Mouse (Mus musculus): ENCODE data around the gene Pramel7. TPM values are rescaled to one million over a fixed set of nuclear protein-coding genes. Genes with fewer than 3 reads are reported as not detected.

Pramel7 gene
- not detected in 4 replicates for total RNA-seq (2023; ENCODE audit: inconsistent age)

GRCm38 (mm10) chr2:87496993-87497392 is at the start of gene Pramel7:
Gene Pramel7, minus strand, starts transcription at chr2:87497093.

GRCm38 (mm10) chr2:87545442-87545841 is 48.5 kb upstream of the Pramel7 start, which contains the start of gene Olfr1128:
Gene Olfr1128, minus strand, starts transcription at chr2:87545542.

GRCm38 (mm10) chr2:87531496-87531895 is 34.6 kb upstream of the Pramel7 start, which contains the start of gene Olfr153:
Gene Olfr153, plus strand, starts transcription at chr2:87531796.

GRCm38 (mm10) chr2:87506265-87506664 is 9.4 kb upstream of the Pramel7 start, which contains the start of gene Pramel6:
Gene Pramel6, plus strand, starts transcription at chr2:87506565.

GRCm38 (mm10) chr2:87453662-87454061 is 43.2 kb downstream of the Pramel7 start, which contains the start of gene Olfr1126:
Gene Olfr1126, plus strand, starts transcription at chr2:87453962.

Other genes starting within 250 kb of the Pramel7 start
- not detected in 4 replicates for gene Olfr1115, start 249.1 kb downstream of the Pramel7 start, total RNA-seq (2023; ENCODE audit: inconsistent age)
- gene Olfr1116, start 229.6 kb downstream of the Pramel7 start, total RNA-seq (2023; ENCODE audit: inconsistent age): not detected in 4 replicates
- gene Olfr1118, start 189.5 kb downstream of the Pramel7 start, total RNA-seq (2023; ENCODE audit: inconsistent age): not detected in 4 replicates
- not detected in 4 replicates for gene Olfr1120, start 142.3 kb downstream of the Pramel7 start, total RNA-seq (2023; ENCODE audit: inconsistent age)
- gene Olfr1121, start 127.2 kb downstream of the Pramel7 start, total RNA-seq (2023; ENCODE audit: inconsistent age): not detected in 4 replicates
- 0.10 TPM in 1 of 4 replicates, not detected in the others for gene Olfr1122, start 111.2 kb downstream of the Pramel7 start, total RNA-seq (2023; ENCODE audit: inconsistent age)
- gene Olfr1123, start 80.5 kb downstream of the Pramel7 start, total RNA-seq (2023; ENCODE audit: inconsistent age): not detected in 4 replicates
- not detected in 4 replicates for gene Olfr1124, start 66.8 kb downstream of the Pramel7 start, total RNA-seq (2023; ENCODE audit: inconsistent age)
- gene Olfr1126, start 43.1 kb downstream of the Pramel7 start, total RNA-seq (2023; ENCODE audit: inconsistent age): not detected in 4 replicates
- gene Pramel6, start 9.5 kb upstream of the Pramel7 start, total RNA-seq (2023; ENCODE audit: inconsistent age): not detected in 4 replicates
- not detected in 4 replicates for gene Olfr153, start 34.7 kb upstream of the Pramel7 start, total RNA-seq (2023; ENCODE audit: inconsistent age)
- gene Olfr1128, start 48.4 kb upstream of the Pramel7 start, total RNA-seq (2023; ENCODE audit: inconsistent age): not detected in 4 replicates
- gene Olfr1129, start 76.8 kb upstream of the Pramel7 start, total RNA-seq (2023; ENCODE audit: inconsistent age): not detected in 4 replicates
- not detected in 4 replicates for gene Olfr1130, start 109.1 kb upstream of the Pramel7 start, total RNA-seq (2023; ENCODE audit: inconsistent age)
- not detected in 4 replicates for gene Olfr1131, start 130.0 kb upstream of the Pramel7 start, total RNA-seq (2023; ENCODE audit: inconsistent age)
- not detected in 4 replicates for gene Olfr1132, start 140.4 kb upstream of the Pramel7 start, total RNA-seq (2023; ENCODE audit: inconsistent age)
- gene Olfr1133, start 150.3 kb upstream of the Pramel7 start, total RNA-seq (2023; ENCODE audit: inconsistent age): not detected in 4 replicates
- not detected in 4 replicates for gene Olfr1134, start 161.4 kb upstream of the Pramel7 start, total RNA-seq (2023; ENCODE audit: inconsistent age)
- not detected in 4 replicates for gene Olfr1135, start 176.6 kb upstream of the Pramel7 start, total RNA-seq (2023; ENCODE audit: inconsistent age)
- gene Olfr1136, start 196.9 kb upstream of the Pramel7 start, total RNA-seq (2023; ENCODE audit: inconsistent age): not detected in 4 replicates
- not detected in 4 replicates for gene Olfr1137, start 216.1 kb upstream of the Pramel7 start, total RNA-seq (2023; ENCODE audit: inconsistent age)
- gene Olfr1138, start 242.9 kb upstream of the Pramel7 start, total RNA-seq (2023; ENCODE audit: inconsistent age): not detected in 4 replicates
- gene Olfr1140, start 246.7 kb upstream of the Pramel7 start, total RNA-seq (2023; ENCODE audit: inconsistent age): not detected in 4 replicates